Mouse (Mus musculus) embryonic facial prominence, embryonic 10.5 days (tissue): Measurements from ENCODE around the gene Gns. TPM values are rescaled to one million over a fixed set of nuclear protein-coding genes. Genes with fewer than 3 reads are reported as not detected.

Experiments
- DNase-seq: peaks from one replicate; pipeline ENCODE4 v3.0.0-alpha.2; 2017; ENCODE audit warnings: low spot score
- H3K27ac ChIP-seq: fragments of 300-500 bp; sonication (generic); replicated peaks from 2 replicates; pipeline ENCODE4 v1.5.1; 2016; ENCODE audit warnings: mild to moderate bottlenecking
- H3K27me3 ChIP-seq: fragments of 300-500 bp; sonication (generic); replicated peaks from 2 replicates; pipeline ENCODE4 v1.6.1; 2016; ENCODE audit warnings: low read depth, mild to moderate bottlenecking; ENCODE audit not compliant: poor library complexity, severe bottlenecking
- H3K36me3 ChIP-seq: fragments of 300-500 bp; sonication (generic); replicated peaks from 2 replicates; pipeline ENCODE4 v1.6.1; 2016; ENCODE audit warnings: mild to moderate bottlenecking, moderate library complexity
- H3K4me1 ChIP-seq: fragments of 300-500 bp; sonication (generic); 2 replicates; pipeline ENCODE4 v1.6.1; 2016
- H3K4me3 ChIP-seq: fragments of 300-500 bp; sonication (generic); 2 replicates; pipeline ENCODE4 v1.5.1; 2016; ENCODE audit warnings: mild to moderate bottlenecking, moderate library complexity
- H3K9me3 ChIP-seq: fragments of 300-500 bp; sonication (generic); 2 replicates; pipeline ENCODE4 v1.6.1; 2016; ENCODE audit warnings: mild to moderate bottlenecking
- WGBS: fragments of 180-500 bp; shearing (Covaris S2); methylation state at CpG from one replicate; pipeline ENCODE4 v1.1.7; 2016; 5-methylcytosine and 5-hydroxymethylcytosine counted together
- polyA plus RNA-seq: library from polyadenylated mRNA; unstranded; fragments of >200 nt; fragmentation: Nextera tagmentation; extraction: Ambion mirVana; gene quantifications from 2 replicates; pipeline ENCODE4 v1.2.1, GENCODE M21; 2016

Gns gene
- polyA plus RNA-seq, 1 experiment from 2014 or later = 40.0 TPM

GRCm38 (mm10) chr10:121390602-121391001 lies 25.7 kb downstream of the Gns start:
- WGBS = 76% methylated on average over 10 of the region's 10 CpGs
- H3K36me3 ChIP-seq = peaks cover 98% of the 10 kb centered on the region

GRCm38 (mm10) chr10:121391901-121392300 lies 27.0 kb downstream of the Gns start:
- DNase-seq = no peak
- Histone ChIP-seq H3K4me3 (no peak overlapping the region), H3K27ac (no peak overlapping the region), H3K36me3 (peaks cover 100% of the 10 kb centered on the region), H3K27me3 (no peaks in the 10 kb centered on the region), H3K4me1 (peaks cover 16% of the 10 kb centered on the region), H3K9me3 (no peaks in the 10 kb centered on the region)
- WGBS = 94% methylated on average over 8 of the region's 8 CpGs

More at GRCm38 (mm10) chr10:121390602-121391001, 25.7 kb downstream of the Gns start:
- no peak overlapping the region for H3K27ac ChIP-seq
- no peaks in the 10 kb centered on the region for H3K9me3 ChIP-seq
- H3K4me1 ChIP-seq = peaks cover 27% of the 10 kb centered on the region
- H3K4me3 ChIP-seq = no peak overlapping the region
- H3K27me3 ChIP-seq = no peaks in the 10 kb centered on the region
- DNase-seq = no peak

- Histone ChIP-seq H3K4me1 (peaks cover 12% of the 10 kb centered on the region; the same call in 1 of the 2 replicates), H3K27me3 (no peaks in the 10 kb centered on the region), H3K27ac (no peak overlapping the region), H3K36me3 (peaks cover 82% of the 10 kb centered on the region), H3K9me3 (no peaks in the 10 kb centered on the region), H3K4me3 (no peak overlapping the region)
- 90% methylated on average over 6 of the region's 6 CpGs for WGBS
- DNase-seq = no peak
Observed at GRCm38 (mm10) chr10:121394270-121394669, 29.4 kb downstream of the Gns start.

- Histone ChIP-seq H3K27me3 (no peaks in the 10 kb centered on the region), H3K27ac (no peak overlapping the region), H3K9me3 (no peaks in the 10 kb centered on the region), H3K4me1 (peaks cover 10% of the 10 kb centered on the region; the same call in 1 of the 2 replicates), H3K4me3 (no peak overlapping the region), H3K36me3 (peaks cover 77% of the 10 kb centered on the region)
- 86% methylated on average over 18 of the region's 18 CpGs for WGBS
- DNase-seq = no peak
Observed at GRCm38 (mm10) chr10:121394789-121395325, 30.0 kb downstream of the Gns start.

- no peak overlapping the region for H3K4me3 ChIP-seq
- H3K4me1 ChIP-seq = peaks cover 7% of the 10 kb centered on the region; the same call in 1 of the 2 replicates
- H3K36me3 ChIP-seq = peaks cover 69% of the 10 kb centered on the region
- no peaks in the 10 kb centered on the region for H3K9me3 ChIP-seq
- 82% methylated on average over 20 of the region's 20 CpGs for WGBS
- DNase-seq = no peak
- no peaks in the 10 kb centered on the region for H3K27me3 ChIP-seq
- H3K27ac ChIP-seq = no peak overlapping the region
Observed at GRCm38 (mm10) chr10:121395542-121396176, 30.8 kb downstream of the Gns start.

GRCm38 (mm10) chr10:121398599-121398998 lies 33.7 kb downstream of the Gns start:
- Histone ChIP-seq H3K9me3 (no peaks in the 10 kb centered on the region), H3K27ac (no peak overlapping the region), H3K27me3 (no peaks in the 10 kb centered on the region), H3K4me3 (no peak overlapping the region), H3K4me1 (peaks cover 10% of the 10 kb centered on the region), H3K36me3 (peaks cover 39% of the 10 kb centered on the region)
- 88% methylated on average over 7 of the region's 7 CpGs for whole genome bisulfite sequencing
- DNase-seq = no peak

GRCm38 (mm10) chr10:121401005-121401404 lies 36.1 kb downstream of the Gns start:
- no peak overlapping the region for H3K4me3 ChIP-seq
- DNase-seq = no peak
- H3K4me1 ChIP-seq = peaks cover 4% of the 10 kb centered on the region
- H3K27me3 ChIP-seq = no peaks in the 10 kb centered on the region
- H3K36me3 ChIP-seq = peaks cover 15% of the 10 kb centered on the region
- H3K9me3 ChIP-seq = no peaks in the 10 kb centered on the region
- no peak overlapping the region; the same call in 1 of the 2 replicates for H3K27ac ChIP-seq
- 77% methylated on average over 7 of the region's 7 CpGs for WGBS

GRCm38 (mm10) chr10:121403104-121403503 lies 38.2 kb downstream of the Gns start:
- Histone ChIP-seq H3K36me3 (no peaks in the 10 kb centered on the region; the same call in 1 of the 2 replicates), H3K9me3 (no peaks in the 10 kb centered on the region), H3K4me3 (no peak overlapping the region), H3K4me1 (peaks cover 4% of the 10 kb centered on the region), H3K27ac (0 out of 2 replicates have a peak overlapping the region, but pooled peaks have one; percentile 2), H3K27me3 (no peaks in the 10 kb centered on the region)
- DNase-seq = no peak
- WGBS = 74% methylated on average over 9 of the region's 9 CpGs

- DNase-seq = no peak
- H3K36me3 ChIP-seq = no peaks in the 10 kb centered on the region; the same call in 1 of the 2 replicates
- no peak overlapping the region for H3K4me3 ChIP-seq
- peaks cover 4% of the 10 kb centered on the region for H3K4me1 ChIP-seq
- 63% methylated on average over 6 of the region's 9 CpGs for WGBS
- H3K9me3 ChIP-seq = no peaks in the 10 kb centered on the region
- no peak overlapping the region for H3K27ac ChIP-seq
- H3K27me3 ChIP-seq = no peaks in the 10 kb centered on the region
Observed at GRCm38 (mm10) chr10:121403946-121404345, 39.1 kb downstream of the Gns start.

- 70% methylated on average over 7 of the region's 7 CpGs for WGBS
- H3K9me3 ChIP-seq = no peaks in the 10 kb centered on the region
- no peak overlapping the region for H3K4me3 ChIP-seq
- no peaks in the 10 kb centered on the region for H3K27me3 ChIP-seq
- peak; percentile 49 for DNase-seq
- no peak overlapping the region for H3K27ac ChIP-seq
- H3K36me3 ChIP-seq = peaks cover 35% of the 10 kb centered on the region
- H3K4me1 ChIP-seq = peaks cover 18% of the 10 kb centered on the region
Observed at GRCm38 (mm10) chr10:121409717-121410116, 44.8 kb downstream of the Gns start.

GRCm38 (mm10) chr10:121411721-121412455 lies 47.0 kb downstream of the Gns start:
- H3K27ac ChIP-seq = no peak overlapping the region
- DNase-seq = no peak
- WGBS = 87% methylated on average over 11 of the region's 11 CpGs
- peaks cover 56% of the 10 kb centered on the region for H3K36me3 ChIP-seq
- no peak overlapping the region for H3K4me3 ChIP-seq
- no peaks in the 10 kb centered on the region for H3K27me3 ChIP-seq
- H3K9me3 ChIP-seq = no peaks in the 10 kb centered on the region
- peaks cover 27% of the 10 kb centered on the region for H3K4me1 ChIP-seq

GRCm38 (mm10) chr10:121412824-121413223 lies 47.9 kb downstream of the Gns start:
- Histone ChIP-seq H3K27me3 (no peaks in the 10 kb centered on the region), H3K4me1 (peaks cover 30% of the 10 kb centered on the region), H3K4me3 (no peak overlapping the region), H3K27ac (no peak overlapping the region), H3K9me3 (no peaks in the 10 kb centered on the region), H3K36me3 (peaks cover 56% of the 10 kb centered on the region)
- WGBS = 88% methylated on average over 17 of the region's 17 CpGs
- no peak for DNase-seq
